Mouse (Mus musculus): Measurements from ENCODE around the gene Pdlim3.
A peak's percentile ranks its signal among the peaks of the same experiment; 100 is the strongest.

Pdlim3 gene

GRCm38 (mm10) chr8:45917040-45917679, 31.9 kb downstream of the Pdlim3 start:
- Histone ChIP-seq H3K36me3 (ENCODE audit: insufficient read depth, low read length) (no peaks in the 10 kb centered on the region), H3K4me3 (replicated peaks; ENCODE audit: low read length) (0 out of 2 replicates have a peak overlapping the region, but pooled peaks have one; percentile 37), H3K27me3 (ENCODE audit: insufficient read depth, low read length) (peaks cover 32% of the 10 kb centered on the region), H3K4me1 (replicated peaks; ENCODE audit: low read depth, low read length) (peaks cover 34% of the 10 kb centered on the region), H3K9me3 (ENCODE audit: low read length) (no peaks in the 10 kb centered on the region)
- TF ChIP-seq NANOG (IDR thresholded peaks at IDR 0.05; ENCODE audit: borderline replicate concordance, low read length) = no peak
- no peak for TF ChIP-seq POU5F1 (IDR thresholded peaks at IDR 0.05; ENCODE audit: borderline replicate concordance, low read length)
- no peak for TF ChIP-seq CTCF (conservative IDR thresholded peaks at IDR 0.05; ENCODE audit: low read length)

- TF ChIP-seq POU5F1 (IDR thresholded peaks at IDR 0.05; ENCODE audit: borderline replicate concordance, low read length) = no peak
- no peak for TF ChIP-seq NANOG (IDR thresholded peaks at IDR 0.05; ENCODE audit: borderline replicate concordance, low read length)
- no peak for TF ChIP-seq CTCF (conservative IDR thresholded peaks at IDR 0.05; ENCODE audit: low read length)
- no peaks in the 10 kb centered on the region for H3K9me3 ChIP-seq (ENCODE audit: low read length)
- peak overlapping the region; percentile 48 for H3K4me3 ChIP-seq (replicated peaks; ENCODE audit: low read length)
- peaks cover 32% of the 10 kb centered on the region for H3K27me3 ChIP-seq (ENCODE audit: insufficient read depth, low read length)
- H3K36me3 ChIP-seq (ENCODE audit: insufficient read depth, low read length) = no peaks in the 10 kb centered on the region
- H3K4me1 ChIP-seq (replicated peaks; ENCODE audit: low read depth, low read length) = peaks cover 34% of the 10 kb centered on the region
Measured at GRCm38 (mm10) chr8:45918891-45919290, 33.6 kb downstream of the Pdlim3 start.

- Histone ChIP-seq H3K36me3 (ENCODE audit: insufficient read depth, low read length) (no peaks in the 10 kb centered on the region), H3K4me1 (replicated peaks; ENCODE audit: low read depth, low read length) (peaks cover 34% of the 10 kb centered on the region), H3K9me3 (ENCODE audit: low read length) (no peaks in the 10 kb centered on the region), H3K27me3 (ENCODE audit: insufficient read depth, low read length) (peaks cover 32% of the 10 kb centered on the region), H3K4me3 (replicated peaks; ENCODE audit: low read length) (no peak overlapping the region)
- TF ChIP-seq NANOG (IDR thresholded peaks at IDR 0.05; ENCODE audit: borderline replicate concordance, low read length) = no peak
- TF ChIP-seq POU5F1 (IDR thresholded peaks at IDR 0.05; ENCODE audit: borderline replicate concordance, low read length) = no peak
- no peak for TF ChIP-seq CTCF (conservative IDR thresholded peaks at IDR 0.05; ENCODE audit: low read length)
Measured at GRCm38 (mm10) chr8:45920392-45920791, 35.1 kb downstream of the Pdlim3 start.

- peaks cover 22% of the 10 kb centered on the region for H3K27me3 ChIP-seq (ENCODE audit: insufficient read depth, low read length)
- H3K4me3 ChIP-seq (replicated peaks; ENCODE audit: low read length) = no peak overlapping the region
- H3K9me3 ChIP-seq (ENCODE audit: low read length) = no peaks in the 10 kb centered on the region
- no peaks in the 10 kb centered on the region for H3K36me3 ChIP-seq (ENCODE audit: insufficient read depth, low read length)
- TF ChIP-seq NANOG (IDR thresholded peaks at IDR 0.05; ENCODE audit: borderline replicate concordance, low read length) (no peak), CTCF (conservative IDR thresholded peaks at IDR 0.05; ENCODE audit: low read length) (no peak), POU5F1 (IDR thresholded peaks at IDR 0.05; ENCODE audit: borderline replicate concordance, low read length) (no peak)
- H3K4me1 ChIP-seq (replicated peaks; ENCODE audit: low read depth, low read length) = peaks cover 27% of the 10 kb centered on the region
Measured at GRCm38 (mm10) chr8:45922116-45922515, 36.9 kb downstream of the Pdlim3 start.

- H3K36me3 ChIP-seq (ENCODE audit: insufficient read depth, low read length) = no peaks in the 10 kb centered on the region
- TF ChIP-seq NANOG (IDR thresholded peaks at IDR 0.05; ENCODE audit: borderline replicate concordance, low read length) (no peak), CTCF (conservative IDR thresholded peaks at IDR 0.05; ENCODE audit: low read length) (peak; percentile 66)
Measured at GRCm38 (mm10) chr8:45934582-45935014, 49.3 kb downstream of the Pdlim3 start, which contains the start of gene Ccdc110. TSS of gene Ccdc110 (plus strand) at chr8:45934619.

GRCm38 (mm10) chr8:45936986-45937385, 51.7 kb downstream of the Pdlim3 start:
- peaks cover 39% of the 10 kb centered on the region for H3K9me3 ChIP-seq (ENCODE audit: low read length)
- H3K4me3 ChIP-seq (replicated peaks; ENCODE audit: low read length) = no peak overlapping the region
- peaks cover 3% of the 10 kb centered on the region; the same call in 1 of the 2 replicates for H3K4me1 ChIP-seq (replicated peaks; ENCODE audit: low read depth, low read length)
- TF ChIP-seq NANOG (IDR thresholded peaks at IDR 0.05; ENCODE audit: borderline replicate concordance, low read length) (no peak), POU5F1 (IDR thresholded peaks at IDR 0.05; ENCODE audit: borderline replicate concordance, low read length) (no peak), CTCF (conservative IDR thresholded peaks at IDR 0.05; ENCODE audit: low read length) (no peak)
- no peaks in the 10 kb centered on the region for H3K27me3 ChIP-seq (ENCODE audit: insufficient read depth, low read length)
- H3K36me3 ChIP-seq (ENCODE audit: insufficient read depth, low read length) = no peaks in the 10 kb centered on the region

More at GRCm38 (mm10) chr8:45934582-45935014, 49.3 kb downstream of the Pdlim3 start, which contains the start of gene Ccdc110:
- peaks cover 8% of the 10 kb centered on the region; the same call in 1 of the 2 replicates for H3K4me1 ChIP-seq (replicated peaks; ENCODE audit: low read depth, low read length)
- H3K9me3 ChIP-seq (ENCODE audit: low read length) = peaks cover 47% of the 10 kb centered on the region
- H3K27me3 ChIP-seq (ENCODE audit: insufficient read depth, low read length) = no peaks in the 10 kb centered on the region
- no peak within 1 kb of the TSS; the same call in 1 of the 2 replicates for H3K4me3 ChIP-seq (replicated peaks; ENCODE audit: low read length)

GRCm38 (mm10) chr8:45946283-45946682, 61.0 kb downstream of the Pdlim3 start:
- Histone ChIP-seq H3K4me1 (replicated peaks; ENCODE audit: low read depth, low read length) (no peaks in the 10 kb centered on the region), H3K9me3 (ENCODE audit: low read length) (peaks cover 10% of the 10 kb centered on the region), H3K36me3 (ENCODE audit: insufficient read depth, low read length) (no peaks in the 10 kb centered on the region), H3K4me3 (replicated peaks; ENCODE audit: low read length) (no peak overlapping the region), H3K27me3 (ENCODE audit: insufficient read depth, low read length) (no peaks in the 10 kb centered on the region)
- TF ChIP-seq CTCF (conservative IDR thresholded peaks at IDR 0.05; ENCODE audit: low read length) (no peak), NANOG (IDR thresholded peaks at IDR 0.05; ENCODE audit: borderline replicate concordance, low read length) (no peak), POU5F1 (IDR thresholded peaks at IDR 0.05; ENCODE audit: borderline replicate concordance, low read length) (no peak)

- Histone ChIP-seq H3K36me3 (ENCODE audit: insufficient read depth, low read length) (no peaks in the 10 kb centered on the region), H3K27me3 (ENCODE audit: insufficient read depth, low read length) (no peaks in the 10 kb centered on the region), H3K4me3 (replicated peaks; ENCODE audit: low read length) (no peak overlapping the region), H3K9me3 (ENCODE audit: low read length) (peaks cover 10% of the 10 kb centered on the region), H3K4me1 (replicated peaks; ENCODE audit: low read depth, low read length) (no peaks in the 10 kb centered on the region)
- TF ChIP-seq POU5F1 (IDR thresholded peaks at IDR 0.05; ENCODE audit: borderline replicate concordance, low read length) (no peak), NANOG (IDR thresholded peaks at IDR 0.05; ENCODE audit: borderline replicate concordance, low read length) (peak; percentile 82)
Measured at GRCm38 (mm10) chr8:45950622-45951021, 65.4 kb downstream of the Pdlim3 start.
